Mouse (Mus musculus) adrenal gland, postnatal 25 days (tissue): ENCODE results near the gene Myh7b. TPM values are rescaled to one million over a fixed set of nuclear protein-coding genes. Genes with fewer than 3 reads are reported as not detected.

Experiments
- DNase-seq: peaks from one replicate; pipeline ENCODE4 v3.0.0; 2021; ENCODE audit warnings: mixed read lengths
- total RNA-seq: library from RNA; stranded (reverse); gene quantifications from 2 replicates; pipeline ENCODE4 v1.2.3, GENCODE M21; 2021

Myh7b gene
- total RNA-seq, 1 experiment from 2014 or later: 0.24 TPM

GRCm38 (mm10) chr2:155635961-155636360, 24.9 kb downstream of the Myh7b start:
- no peak for DNase-seq

GRCm38 (mm10) chr2:155636881-155637280, 25.9 kb downstream of the Myh7b start:
- DNase-seq: no peak

GRCm38 (mm10) chr2:155637411-155637810, 26.4 kb downstream of the Myh7b start:
- DNase-seq: no peak

GRCm38 (mm10) chr2:155640656-155641055, 29.6 kb downstream of the Myh7b start:
- DNase-seq: peak; percentile 24

GRCm38 (mm10) chr2:155641540-155642472, 30.8 kb downstream of the Myh7b start:
- no peak for DNase-seq

GRCm38 (mm10) chr2:155645746-155646145, 34.7 kb downstream of the Myh7b start:
- DNase-seq: no peak

GRCm38 (mm10) chr2:155652618-155653017, 41.6 kb downstream of the Myh7b start:
- DNase-seq: no peak

- DNase-seq: no peak
These were observed 44.9 kb downstream of the Myh7b start for GRCm38 (mm10) chr2:155655759-155656372.

- no peak for DNase-seq
These were observed 51.4 kb downstream of the Myh7b start for GRCm38 (mm10) chr2:155662390-155662789.

- no peak for DNase-seq
These were observed 52.1 kb downstream of the Myh7b start for GRCm38 (mm10) chr2:155663097-155663496.

- no peak for DNase-seq
These were observed 53.0 kb downstream of the Myh7b start for GRCm38 (mm10) chr2:155663910-155664460.

GRCm38 (mm10) chr2:155667881-155668280, 56.9 kb downstream of the Myh7b start:
- no peak for DNase-seq

- no peak for DNase-seq
These were observed 57.4 kb downstream of the Myh7b start for GRCm38 (mm10) chr2:155668461-155668860.

GRCm38 (mm10) chr2:155671236-155671635, 60.2 kb downstream of the Myh7b start:
- DNase-seq: peak; percentile 61

- DNase-seq: peak; percentile 78
These were observed 62.5 kb downstream of the Myh7b start for GRCm38 (mm10) chr2:155673546-155673945.

- DNase-seq: no peak
These were observed 64.1 kb downstream of the Myh7b start for GRCm38 (mm10) chr2:155675118-155675517.

- DNase-seq: no peak
These were observed 68.6 kb downstream of the Myh7b start for GRCm38 (mm10) chr2:155679586-155680110.

GRCm38 (mm10) chr2:155680591-155680990, 69.6 kb downstream of the Myh7b start:
- no peak for DNase-seq

- DNase-seq: no peak
These were observed 70.2 kb downstream of the Myh7b start for GRCm38 (mm10) chr2:155681194-155681593.

GRCm38 (mm10) chr2:155681874-155682273, 70.9 kb downstream of the Myh7b start:
- DNase-seq: no peak

- DNase-seq: no peak
These were observed 72.1 kb downstream of the Myh7b start for GRCm38 (mm10) chr2:155683137-155683536.

- no peak for DNase-seq
These were observed 72.8 kb downstream of the Myh7b start for GRCm38 (mm10) chr2:155683821-155684220.
